Mouse (Mus musculus): Measurements from ENCODE around the gene Picalm. TPM values are rescaled to one million over a fixed set of nuclear protein-coding genes. Genes with fewer than 3 reads are reported as not detected.

Picalm gene
- polyA plus RNA-seq (2012; rRNA removed) = 153 and 155 TPM in 2 replicates
- 53.6 and 59.6 TPM in 2 replicates for polyA plus RNA-seq (2014; fragmentation: Nextera tagmentation; extraction: Ambion mirVana)

GRCm38 (mm10) chr7:90129732-90130392 is at the start of gene Picalm:
Gene Picalm, plus strand, starts transcription at chr7:90130213.
- Histone ChIP-seq H3K9ac (ENCODE audit: low read depth, low read length, severe bottlenecking) (peak within 1 kb of the TSS; percentile 96), H3K4me1 (ENCODE audit: control insufficient read depth, insufficient read depth, low read length) (peaks cover 11% of the 10 kb centered on the region), H3K9me3 (ENCODE audit: control insufficient read depth, low read length) (no peaks in the 10 kb centered on the region), H3K27me3 (ENCODE audit: control insufficient read depth, insufficient read depth, low read length) (no peaks in the 10 kb centered on the region), H3K4me3 (replicated peaks; ENCODE audit: low read length) (peak within 1 kb of the TSS; percentile 95), H3K27ac (replicated peaks; ENCODE audit: low read depth, low read length) (peak within 1 kb of the TSS; percentile 99), H3K36me3 (ENCODE audit: control insufficient read depth, insufficient read depth, low read length) (no peaks in the 10 kb centered on the region), H3K4me2 (replicated peaks; ENCODE audit: low read depth, low read length, severe bottlenecking) (peak within 1 kb of the TSS; percentile 62)
- TF ChIP-seq POLR2A (IDR thresholded peaks at IDR 0.05; ENCODE audit: borderline replicate concordance, extremely low read depth, insufficient read depth, insufficient read length) = peak; percentile 80; the same call in 1 of the 2 replicates
- ATAC-seq (ENCODE audit: low FRiP score, low read depth) = peak; percentile 96
- 0% methylated on average over 13 of the region's 72 CpGs for WGBS
- peak; percentile 98 for DNase-seq (ENCODE audit: low spot score)

- Histone ChIP-seq H3K27me3 (ENCODE audit: control insufficient read depth, insufficient read depth, low read length) (no peaks in the 10 kb centered on the region), H3K9me3 (ENCODE audit: control insufficient read depth, low read length) (no peaks in the 10 kb centered on the region), H3K4me1 (ENCODE audit: control insufficient read depth, insufficient read depth, low read length) (peaks cover 3% of the 10 kb centered on the region; the same call in 1 of the 2 replicates), H3K36me3 (ENCODE audit: control insufficient read depth, insufficient read depth, low read length) (no peaks in the 10 kb centered on the region), H3K9ac (ENCODE audit: low read depth, low read length, severe bottlenecking) (no peak overlapping the region), H3K27ac (replicated peaks; ENCODE audit: low read depth, low read length) (no peak overlapping the region), H3K4me3 (replicated peaks; ENCODE audit: low read length) (no peak overlapping the region), H3K4me2 (replicated peaks; ENCODE audit: low read depth, low read length, severe bottlenecking) (no peak overlapping the region)
- ATAC-seq (ENCODE audit: low FRiP score, low read depth) (no peak), DNase-seq (ENCODE audit: low spot score) (no peak)
- no peak for TF ChIP-seq POLR2A (IDR thresholded peaks at IDR 0.05; ENCODE audit: borderline replicate concordance, extremely low read depth, insufficient read depth, insufficient read length)
- 69% methylated on average over 7 of the region's 7 CpGs for WGBS
Observed at GRCm38 (mm10) chr7:90083799-90084198, 46.2 kb upstream of the Picalm start.

- H3K4me2 ChIP-seq (replicated peaks; ENCODE audit: low read depth, low read length, severe bottlenecking) = no peak overlapping the region
- no peak overlapping the region for H3K4me3 ChIP-seq (replicated peaks; ENCODE audit: low read length)
- no peak overlapping the region for H3K27ac ChIP-seq (replicated peaks; ENCODE audit: low read depth, low read length)
- peaks cover 3% of the 10 kb centered on the region; the same call in 1 of the 2 replicates for H3K4me1 ChIP-seq (ENCODE audit: control insufficient read depth, insufficient read depth, low read length)
- DNase-seq (ENCODE audit: low spot score) (no peak), ATAC-seq (ENCODE audit: low FRiP score, low read depth) (no peak)
- H3K9ac ChIP-seq (ENCODE audit: low read depth, low read length, severe bottlenecking) = no peak overlapping the region
- H3K36me3 ChIP-seq (ENCODE audit: control insufficient read depth, insufficient read depth, low read length) = no peaks in the 10 kb centered on the region
- no peaks in the 10 kb centered on the region for H3K27me3 ChIP-seq (ENCODE audit: control insufficient read depth, insufficient read depth, low read length)
- TF ChIP-seq POLR2A (IDR thresholded peaks at IDR 0.05; ENCODE audit: borderline replicate concordance, extremely low read depth, insufficient read depth, insufficient read length) = no peak
- no peaks in the 10 kb centered on the region for H3K9me3 ChIP-seq (ENCODE audit: control insufficient read depth, low read length)
Observed at GRCm38 (mm10) chr7:90084531-90084930, 45.5 kb upstream of the Picalm start.

DNA sequence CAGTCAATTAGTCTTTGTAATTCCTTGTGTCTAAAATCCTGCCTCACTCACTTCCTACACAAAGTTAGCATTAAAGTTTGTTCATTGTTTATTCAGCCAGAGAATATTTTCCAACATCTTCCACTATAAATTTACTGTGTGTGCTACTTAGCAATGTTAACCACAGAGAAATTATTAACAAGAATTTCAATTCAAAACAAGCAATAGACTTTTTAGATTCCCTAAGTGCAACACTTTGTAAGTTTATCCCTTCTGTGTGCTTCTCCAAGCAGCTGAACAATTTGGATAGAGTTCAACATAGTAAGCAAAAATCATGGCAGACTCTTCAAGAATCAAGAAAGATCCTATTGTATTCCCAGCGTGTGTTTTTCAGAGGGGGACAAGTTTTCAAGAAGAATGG is 44.3 kb upstream of the Picalm start:
- no peak overlapping the region for H3K4me2 ChIP-seq (replicated peaks; ENCODE audit: low read depth, low read length, severe bottlenecking)
- no peak overlapping the region for H3K9ac ChIP-seq (ENCODE audit: low read depth, low read length, severe bottlenecking)
- peaks cover 3% of the 10 kb centered on the region; the same call in 1 of the 2 replicates for H3K4me1 ChIP-seq (ENCODE audit: control insufficient read depth, insufficient read depth, low read length)
- H3K4me3 ChIP-seq (replicated peaks; ENCODE audit: low read length) = no peak overlapping the region
- H3K27ac ChIP-seq (replicated peaks; ENCODE audit: low read depth, low read length) = no peak overlapping the region
- H3K36me3 ChIP-seq (ENCODE audit: control insufficient read depth, insufficient read depth, low read length) = no peaks in the 10 kb centered on the region
- no peak for DNase-seq (ENCODE audit: low spot score)
- ATAC-seq (ENCODE audit: low FRiP score, low read depth) = no peak
- TF ChIP-seq POLR2A (IDR thresholded peaks at IDR 0.05; ENCODE audit: borderline replicate concordance, extremely low read depth, insufficient read depth, insufficient read length) = no peak
- H3K27me3 ChIP-seq (ENCODE audit: control insufficient read depth, insufficient read depth, low read length) = no peaks in the 10 kb centered on the region
- 40% methylated on average over 1 of the region's 1 CpGs for WGBS
- no peaks in the 10 kb centered on the region for H3K9me3 ChIP-seq (ENCODE audit: control insufficient read depth, low read length)

DNA sequence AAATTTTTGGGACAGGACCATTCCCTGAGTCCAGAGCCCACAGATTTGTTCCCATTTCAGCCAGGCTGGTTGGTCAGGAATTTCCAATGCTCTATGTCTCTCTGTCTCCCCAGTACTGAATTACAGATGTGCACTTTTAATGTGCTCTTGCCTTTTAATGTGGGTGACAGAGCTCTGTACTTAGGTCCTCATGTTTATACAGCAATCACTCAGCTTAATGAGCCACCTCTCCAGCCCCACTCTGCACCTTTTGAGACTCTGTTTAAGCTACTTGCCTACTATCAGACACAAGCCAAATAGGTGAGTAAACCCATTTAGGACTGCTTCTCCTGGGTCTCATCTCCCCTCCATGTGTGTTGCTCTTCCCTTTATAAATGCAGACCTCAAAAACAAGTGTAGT is 43.2 kb upstream of the Picalm start:
- Histone ChIP-seq H3K27me3 (ENCODE audit: control insufficient read depth, insufficient read depth, low read length) (no peaks in the 10 kb centered on the region), H3K36me3 (ENCODE audit: control insufficient read depth, insufficient read depth, low read length) (no peaks in the 10 kb centered on the region), H3K9ac (ENCODE audit: low read depth, low read length, severe bottlenecking) (no peak overlapping the region), H3K9me3 (ENCODE audit: control insufficient read depth, low read length) (no peaks in the 10 kb centered on the region), H3K27ac (replicated peaks; ENCODE audit: low read depth, low read length) (no peak overlapping the region), H3K4me3 (replicated peaks; ENCODE audit: low read length) (no peak overlapping the region), H3K4me2 (replicated peaks; ENCODE audit: low read depth, low read length, severe bottlenecking) (no peak overlapping the region), H3K4me1 (ENCODE audit: control insufficient read depth, insufficient read depth, low read length) (peaks cover 3% of the 10 kb centered on the region; the same call in 1 of the 2 replicates)
- ATAC-seq (ENCODE audit: low FRiP score, low read depth) (no peak), DNase-seq (ENCODE audit: low spot score) (no peak)
- TF ChIP-seq POLR2A (IDR thresholded peaks at IDR 0.05; ENCODE audit: borderline replicate concordance, extremely low read depth, insufficient read depth, insufficient read length) = no peak
